Mouse (Mus musculus): ENCODE results near the gene Grn. TPM values are rescaled to one million over a fixed set of nuclear protein-coding genes. Genes with fewer than 3 reads are reported as not detected.

The Grn gene
- total RNA-seq, 2 experiments from 2014 or later, result 69.9 to 74.0 TPM

DNA sequence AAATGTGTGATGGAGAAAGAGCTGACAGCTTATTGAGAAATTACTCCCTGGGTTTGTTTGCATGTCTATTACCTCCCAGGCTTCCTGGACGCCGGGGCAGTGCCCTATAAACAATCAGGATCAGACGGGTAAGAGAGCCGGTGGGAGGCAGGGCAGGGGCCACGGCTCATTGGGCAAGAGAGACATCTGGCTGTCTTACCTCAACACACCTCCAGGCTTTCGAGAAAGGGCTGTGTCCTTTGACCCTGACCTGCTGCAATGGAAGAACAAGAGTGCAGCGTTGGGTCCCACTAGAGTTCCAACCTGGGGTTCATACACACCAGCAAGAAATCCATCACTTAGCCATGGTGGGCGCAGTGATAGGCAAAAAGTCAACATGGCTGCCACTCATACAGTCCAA, 8.6 kb upstream of the Grn start:
- DNase-seq (ENCODE audit: extremely low spot score in 1 of 2, low spot score in 1 of 2), result no peak

DNA sequence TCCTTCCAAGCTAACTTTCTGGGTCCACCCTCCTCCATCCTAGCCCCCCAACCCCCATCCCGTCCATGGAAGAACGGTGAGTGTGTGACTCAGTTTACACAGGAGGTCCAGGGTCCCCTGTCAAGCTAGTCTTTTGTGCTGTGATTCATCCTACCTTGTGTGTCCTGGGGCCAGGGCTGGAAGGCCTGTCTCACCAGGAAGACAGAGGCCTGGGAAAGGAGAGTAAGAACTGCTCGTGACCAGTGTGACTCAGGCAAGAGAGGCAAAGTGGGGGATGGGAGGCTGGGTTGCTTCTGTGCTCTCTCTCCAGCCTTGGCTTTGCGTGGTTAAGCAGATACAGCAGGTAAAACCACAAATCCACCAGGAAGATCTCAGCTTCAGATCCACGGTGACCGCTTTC, 5.4 kb upstream of the Grn start:
- DNase-seq (ENCODE audit: extremely low spot score in 1 of 2, low spot score in 1 of 2), result no peak

- no peak for DNase-seq (ENCODE audit: extremely low spot score in 1 of 2, low spot score in 1 of 2)
These were observed 4.4 kb upstream of the Grn start for GRCm38 (mm10) chr11:102425555-102426316.

DNA sequence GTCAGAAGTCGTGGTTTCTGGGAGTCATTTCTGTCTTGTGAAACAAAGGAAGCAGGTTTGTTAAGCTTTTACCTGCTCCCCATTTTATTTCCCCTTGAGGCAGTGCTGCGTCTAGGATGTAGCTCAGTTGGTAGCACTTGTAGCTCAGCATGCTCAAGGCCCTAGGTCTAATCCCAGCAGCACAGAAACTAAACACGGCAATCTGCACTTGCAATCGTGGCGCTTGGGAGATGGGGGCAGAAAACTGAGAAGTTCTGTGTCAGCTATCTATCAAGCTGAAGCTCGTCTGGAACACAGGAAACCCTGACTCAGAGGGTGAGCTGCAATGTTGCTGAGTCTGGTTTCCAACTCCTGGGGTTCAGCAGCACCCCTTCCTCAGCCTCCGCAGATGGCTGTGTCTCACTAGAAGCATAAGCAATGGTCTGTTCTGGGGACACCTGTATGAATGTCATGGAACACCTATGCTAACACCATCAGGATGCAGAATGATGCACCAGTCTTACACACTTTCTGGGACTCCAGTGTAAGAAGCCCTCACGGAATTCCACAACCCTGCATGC, 1.1 kb upstream of the Grn start:
- DNase-seq (ENCODE audit: extremely low spot score in 1 of 2, low spot score in 1 of 2), result no peak

DNA sequence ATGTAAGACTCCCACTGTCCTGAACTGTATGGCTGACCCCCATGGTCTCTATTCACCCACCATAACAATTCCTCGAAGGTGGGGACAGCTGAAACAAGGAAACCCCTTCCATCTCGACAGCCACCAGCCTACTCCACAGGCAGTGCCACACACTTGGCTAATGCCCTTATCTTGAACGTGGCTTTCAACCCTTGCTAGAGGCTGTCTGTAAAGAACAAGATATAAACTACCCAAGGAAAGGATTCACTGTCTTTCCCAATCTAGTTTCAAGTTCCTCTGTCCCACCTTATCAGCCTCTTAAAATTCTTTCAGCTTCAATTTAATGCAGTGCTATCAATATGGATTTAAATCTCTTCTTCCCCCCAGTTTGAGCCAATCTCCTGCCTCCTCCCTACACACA, 564 bp upstream of the Grn start:
- no peak for DNase-seq (ENCODE audit: extremely low spot score in 1 of 2, low spot score in 1 of 2)

GRCm38 (mm10) chr11:102431018-102431645, 1.0 kb downstream of the Grn start:
- peak in 1 of 2 experiments; percentile 77 for DNase-seq (ENCODE audit: extremely low spot score in 1 of 2, low spot score in 1 of 2)

DNA sequence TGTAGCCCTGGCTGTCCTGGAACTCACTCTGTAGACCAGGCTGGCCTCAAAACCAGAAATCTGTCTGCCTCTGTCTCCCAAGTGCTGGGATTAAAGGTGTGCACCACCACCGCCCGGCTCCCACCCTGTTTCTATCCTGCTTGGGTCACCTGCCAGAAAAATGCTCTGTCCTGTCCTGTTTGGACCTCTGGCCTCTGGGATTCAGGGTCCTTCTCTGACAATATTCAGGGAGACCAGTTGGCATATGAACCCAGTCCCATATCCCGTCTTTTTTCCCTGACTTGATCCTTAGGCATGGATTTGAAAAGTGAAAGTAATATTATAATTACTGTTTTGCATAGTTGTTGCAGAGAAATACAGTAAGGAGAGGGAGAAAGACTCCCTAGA, 1.6 kb downstream of the Grn start:
- DNase-seq (ENCODE audit: extremely low spot score in 1 of 2, low spot score in 1 of 2), result no peak

GRCm38 (mm10) chr11:102432115-102432843, 2.2 kb downstream of the Grn start:
- no peak for DNase-seq (ENCODE audit: extremely low spot score in 1 of 2, low spot score in 1 of 2)

GRCm38 (mm10) chr11:102432896-102433295, 2.8 kb downstream of the Grn start:
- DNase-seq (ENCODE audit: extremely low spot score in 1 of 2, low spot score in 1 of 2), result no peak

DNA sequence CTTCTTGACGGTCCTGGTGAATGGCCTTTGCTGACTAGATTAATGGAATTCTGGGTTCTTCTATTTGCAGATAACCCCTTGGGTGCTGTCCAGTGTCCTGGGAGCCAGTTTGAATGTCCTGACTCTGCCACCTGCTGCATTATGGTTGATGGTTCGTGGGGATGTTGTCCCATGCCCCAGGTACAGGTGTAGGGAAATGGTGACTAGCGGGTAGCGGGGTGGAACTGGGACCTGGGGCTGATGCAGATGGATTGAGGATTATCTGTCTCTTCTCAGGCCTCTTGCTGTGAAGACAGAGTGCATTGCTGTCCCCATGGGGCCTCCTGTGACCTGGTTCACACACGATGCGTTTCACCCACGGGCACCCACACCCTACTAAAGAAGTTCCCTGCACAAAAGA, 3.8 kb downstream of the Grn start:
- DNase-seq (ENCODE audit: extremely low spot score in 1 of 2, low spot score in 1 of 2), result no peak

GRCm38 (mm10) chr11:102434406-102434805, 4.3 kb downstream of the Grn start:
- DNase-seq (ENCODE audit: extremely low spot score in 1 of 2, low spot score in 1 of 2), result peak; percentile 85 to 97

DNA sequence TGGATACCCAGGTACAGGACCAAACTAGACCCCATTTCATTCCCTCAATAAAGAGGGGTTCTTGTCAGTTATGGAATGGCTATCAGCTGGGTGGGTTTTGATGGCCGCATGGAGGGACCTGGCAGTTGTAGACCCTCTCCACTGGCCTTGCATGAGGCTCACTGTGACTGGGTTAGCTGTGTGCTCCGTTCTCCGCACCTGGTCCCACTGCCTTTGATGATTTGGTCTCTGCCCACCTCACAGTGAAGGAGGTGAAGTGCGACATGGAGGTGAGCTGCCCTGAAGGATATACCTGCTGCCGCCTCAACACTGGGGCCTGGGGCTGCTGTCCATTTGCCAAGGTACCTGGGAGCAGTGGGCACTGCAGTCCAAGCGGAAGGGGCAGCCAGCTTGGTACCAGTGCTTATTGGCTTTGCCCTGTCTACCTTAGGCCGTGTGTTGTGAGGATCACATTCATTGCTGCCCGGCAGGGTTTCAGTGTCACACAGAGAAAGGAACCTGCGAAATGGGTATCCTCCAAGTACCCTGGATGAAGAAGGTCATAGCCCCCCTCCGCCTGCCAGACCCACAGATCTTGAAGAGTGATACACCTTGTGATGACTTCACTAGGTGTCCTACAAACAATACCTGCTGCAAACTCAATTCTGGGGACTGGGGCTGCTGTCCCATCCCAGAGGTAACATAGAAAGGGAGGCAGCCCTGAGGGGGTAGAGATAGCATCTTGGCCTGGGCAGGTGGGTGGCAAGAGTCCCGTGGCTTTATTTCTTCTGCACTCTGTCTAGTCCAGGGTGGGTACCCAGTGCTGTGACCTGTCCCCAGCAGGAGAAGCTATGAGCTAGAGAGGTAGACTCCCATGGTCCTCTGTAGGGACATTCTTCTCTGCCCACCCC, 4.9 kb downstream of the Grn start:
- no peak for DNase-seq (ENCODE audit: extremely low spot score in 1 of 2, low spot score in 1 of 2)

- DNase-seq (ENCODE audit: extremely low spot score in 1 of 2, low spot score in 1 of 2), result no peak
These were observed 5.8 kb downstream of the Grn start for GRCm38 (mm10) chr11:102435754-102436470.

- DNase-seq (ENCODE audit: extremely low spot score in 1 of 2, low spot score in 1 of 2), result no peak
These were observed 6.3 kb downstream of the Grn start for GRCm38 (mm10) chr11:102436471-102436790.

GRCm38 (mm10) chr11:102437120-102438061, 7.3 kb downstream of the Grn start:
- DNase-seq (ENCODE audit: extremely low spot score in 1 of 2, low spot score in 1 of 2), result peak in 1 of 2 experiments; percentile 56

DNA sequence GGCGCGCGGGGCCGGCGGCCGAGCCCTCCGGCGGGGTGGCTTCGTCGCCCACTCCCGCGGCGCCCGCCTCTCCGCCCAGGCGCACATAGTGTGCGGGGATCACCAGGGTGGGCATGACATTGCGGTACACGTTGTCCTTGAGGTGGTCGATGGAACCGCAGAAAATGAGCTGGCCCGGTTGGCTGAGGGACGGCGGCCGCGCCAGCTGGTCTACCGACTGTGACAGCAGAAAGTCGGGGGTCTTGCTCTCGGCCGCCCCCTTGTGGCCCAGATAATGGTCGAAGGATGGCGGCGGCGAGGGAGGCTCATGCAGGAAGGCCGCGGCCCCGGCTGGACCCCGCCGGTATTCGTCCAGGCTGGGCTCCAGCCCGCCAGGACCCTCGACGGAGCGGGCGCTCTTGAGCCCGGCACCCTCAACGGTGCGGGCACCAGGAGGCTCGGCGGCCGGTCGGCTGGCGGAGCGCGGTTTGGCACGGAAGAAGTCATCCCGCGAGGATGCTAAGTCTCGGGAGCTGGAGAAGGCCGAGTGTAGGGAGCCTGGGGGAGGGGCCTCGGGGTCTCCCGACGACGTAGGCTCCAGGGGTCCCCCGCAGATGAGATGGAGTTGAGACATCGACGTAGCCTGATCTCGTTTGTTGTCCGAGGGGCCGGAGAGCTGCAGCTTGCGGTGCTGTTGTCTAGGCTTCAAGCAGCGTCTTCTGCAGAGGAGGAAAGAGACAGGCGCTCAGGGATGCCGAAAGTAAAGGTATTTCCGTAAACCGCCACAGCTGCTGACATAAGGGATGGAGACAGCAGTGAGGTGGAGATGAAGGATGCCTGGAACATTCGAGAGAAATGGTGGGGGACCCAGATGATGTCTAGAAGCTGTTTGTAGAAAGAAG, 8.3 kb downstream of the Grn start:
- DNase-seq (ENCODE audit: extremely low spot score in 1 of 2, low spot score in 1 of 2), result peak; percentile 80 to 91

Measured in layer of hippocampus, postnatal 25 days (tissue).